Mouse (Mus musculus) induced T-regulatory cell, adult 2 months (primary cell): ENCODE data around the gene Thap7.
A peak's percentile ranks its signal among the peaks of the same experiment; 100 is the strongest.

Source experiments
- DNase-seq: peaks from one replicate; pipeline ENCODE4 v3.0.0-alpha.2; 2012; ENCODE audit warnings: low read depth

Thap7 gene

DNA sequence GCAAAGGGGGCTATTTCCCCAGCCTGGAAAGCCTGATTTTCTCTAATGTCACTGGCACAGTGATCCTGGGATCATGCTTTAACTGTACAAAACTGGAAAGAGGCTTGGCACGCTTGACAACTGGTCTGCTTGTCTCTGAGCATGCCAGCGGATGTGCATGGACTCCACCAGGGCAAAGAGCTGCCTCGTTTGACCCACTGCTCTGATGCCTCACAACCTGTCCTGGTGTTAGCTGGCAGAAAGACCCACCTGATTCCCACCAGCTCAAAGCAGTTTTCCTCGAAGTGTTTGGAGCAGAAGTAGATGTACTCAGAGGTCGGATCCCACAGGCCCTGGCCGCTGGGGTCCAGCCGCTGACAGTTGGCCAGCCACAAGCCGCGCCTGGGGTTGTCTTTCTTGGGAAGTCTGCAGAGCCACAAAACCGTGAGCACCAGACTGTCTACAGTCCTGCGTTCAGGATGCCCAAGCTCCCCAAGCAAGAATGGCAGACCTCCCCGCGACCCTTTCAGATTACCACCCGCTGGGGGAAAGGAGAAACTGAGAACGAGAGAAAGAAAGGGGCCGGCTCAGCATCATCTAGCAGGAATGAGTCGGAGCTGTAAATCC lies 852 bp downstream of the Thap7 start:
- peak; percentile 36 for DNase-seq

DNA sequence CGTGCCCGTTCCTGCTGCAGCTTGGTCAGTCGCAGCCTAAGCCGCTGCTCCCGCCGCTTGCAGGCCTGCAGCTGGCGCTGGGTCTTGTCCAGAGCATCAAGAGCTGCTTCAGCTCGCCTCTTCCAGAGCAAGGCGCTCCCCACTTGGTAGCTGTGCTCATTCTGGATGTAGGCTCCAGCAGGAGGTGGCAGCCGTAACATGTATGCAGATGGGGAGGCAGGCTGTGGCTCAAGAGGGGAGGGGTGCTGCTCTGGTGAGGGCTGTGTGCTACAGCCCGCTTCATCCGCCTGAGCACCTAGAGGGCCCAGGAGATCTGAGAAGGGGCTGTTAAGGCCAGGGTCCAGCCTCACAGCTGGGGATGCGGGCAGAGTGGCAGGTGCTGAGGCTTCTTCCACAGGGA lies 2.7 kb downstream of the Thap7 start:
- DNase-seq: no peak

DNA sequence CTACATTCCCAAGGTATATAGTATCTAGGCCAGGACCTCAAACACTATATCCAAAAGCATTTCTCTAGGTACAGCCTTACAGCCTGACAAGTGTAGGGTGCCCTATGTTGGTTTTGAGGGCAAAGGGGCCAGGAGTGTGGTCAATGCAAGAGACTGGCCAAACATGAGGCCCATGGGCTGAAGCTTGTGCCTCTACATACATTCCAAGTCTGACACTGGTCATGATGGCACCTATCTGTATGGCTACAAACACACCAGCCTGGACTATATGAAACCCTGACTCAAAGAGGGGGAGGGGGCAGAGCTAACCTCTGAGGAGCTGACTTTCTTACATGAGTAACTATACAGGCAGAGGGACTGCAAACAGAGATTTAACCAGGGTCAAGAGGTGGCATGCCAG lies 3.3 kb downstream of the Thap7 start:
- no peak for DNase-seq

DNA sequence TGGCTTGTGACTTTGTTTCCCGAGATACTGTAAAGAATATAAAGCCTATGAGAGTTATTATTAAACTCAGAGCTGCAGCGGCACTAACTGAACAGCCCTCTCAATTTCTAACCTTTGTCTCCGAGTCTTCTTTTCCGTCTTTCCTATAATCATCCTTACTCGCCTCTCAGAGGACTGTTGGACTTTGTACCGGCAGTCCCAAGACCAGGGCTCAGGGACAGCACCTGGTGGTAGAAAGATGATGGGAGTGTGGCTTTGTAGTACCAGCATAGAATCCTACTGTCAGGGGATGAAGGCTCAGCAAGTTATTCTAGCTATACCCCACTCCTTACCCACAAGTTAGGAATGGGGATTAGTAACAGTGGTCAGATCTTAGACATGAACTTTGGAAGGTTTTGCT lies 4.7 kb downstream of the Thap7 start:
- no peak for DNase-seq

DNA sequence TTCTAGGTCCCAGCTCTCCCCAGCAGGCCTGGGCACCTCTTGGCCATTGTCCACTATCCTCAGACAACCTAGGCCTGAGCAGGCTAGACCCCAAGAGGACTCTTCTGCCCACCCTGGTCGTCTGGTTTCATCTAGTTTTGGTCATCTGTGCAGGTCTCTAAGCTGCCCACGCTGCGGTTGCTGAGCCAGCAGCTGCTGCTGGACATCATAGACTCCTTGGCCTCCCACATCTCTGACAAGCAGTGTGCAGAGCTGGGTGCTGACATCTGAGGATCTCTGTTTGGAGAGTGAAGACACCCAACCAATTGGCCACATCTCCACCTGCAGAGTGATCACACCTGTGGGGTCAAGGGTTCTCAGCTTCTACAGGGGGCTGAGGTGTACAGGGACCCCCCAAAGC lies 5.4 kb downstream of the Thap7 start:
- no peak for DNase-seq

DNA sequence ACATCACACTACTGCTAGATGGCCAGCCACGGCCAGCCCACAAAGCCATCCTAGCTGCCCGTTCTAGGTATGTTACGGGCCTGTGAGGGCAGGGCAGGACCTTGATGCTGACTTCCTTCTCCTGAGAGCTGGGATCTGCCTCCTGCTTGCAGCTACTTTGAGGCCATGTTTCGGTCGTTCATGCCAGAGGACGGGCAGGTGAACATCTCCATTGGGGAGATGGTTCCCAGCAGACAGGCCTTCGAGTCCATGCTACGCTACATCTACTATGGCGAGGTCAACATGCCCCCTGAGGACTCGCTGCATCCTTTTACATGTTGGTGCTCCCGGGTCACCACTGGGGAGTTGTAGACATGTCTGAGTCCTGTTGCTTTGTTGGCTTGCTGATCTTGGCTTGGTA lies 6.8 kb downstream of the Thap7 start:
- DNase-seq: no peak

DNA sequence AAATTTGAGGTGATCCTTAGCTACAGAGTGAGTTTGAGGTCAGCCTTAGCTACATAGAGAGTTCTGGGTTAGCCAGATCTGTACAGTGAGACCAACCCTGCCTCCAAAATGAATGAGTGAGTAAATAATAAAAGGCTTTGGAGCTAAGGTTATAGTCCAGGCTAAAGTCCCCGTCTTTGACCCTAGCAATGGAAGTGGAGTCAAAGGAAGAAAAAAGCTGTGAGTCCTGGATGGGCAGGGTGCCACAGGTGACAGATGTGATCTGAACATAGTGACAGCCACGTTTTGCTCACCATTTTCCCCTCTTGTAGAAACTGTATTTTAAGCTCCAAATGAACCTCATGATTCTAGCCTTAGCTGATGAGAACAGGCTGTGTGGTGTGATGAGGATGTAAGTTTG lies 12.0 kb downstream of the Thap7 start:
- DNase-seq: no peak

DNA sequence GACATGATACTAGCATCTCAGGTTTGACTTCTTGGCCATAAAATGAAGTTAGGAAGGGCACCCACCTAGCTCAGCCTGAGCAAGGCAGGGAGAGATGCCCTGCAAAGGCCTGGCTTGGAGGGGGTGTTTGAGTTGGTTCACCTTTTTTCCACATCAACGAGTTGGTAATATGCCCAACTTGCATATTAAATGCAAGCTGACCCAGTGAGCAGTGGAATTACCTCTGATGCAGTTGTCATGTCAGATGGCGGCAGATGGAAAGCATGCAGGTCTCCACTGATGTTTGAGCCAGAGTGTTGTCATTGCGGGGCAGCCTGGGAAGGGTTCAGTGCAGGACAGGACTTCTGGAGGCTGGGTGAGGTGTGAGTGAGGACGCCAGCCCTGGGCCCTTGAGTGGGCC lies 19.5 kb downstream of the Thap7 start:
- no peak for DNase-seq

DNA sequence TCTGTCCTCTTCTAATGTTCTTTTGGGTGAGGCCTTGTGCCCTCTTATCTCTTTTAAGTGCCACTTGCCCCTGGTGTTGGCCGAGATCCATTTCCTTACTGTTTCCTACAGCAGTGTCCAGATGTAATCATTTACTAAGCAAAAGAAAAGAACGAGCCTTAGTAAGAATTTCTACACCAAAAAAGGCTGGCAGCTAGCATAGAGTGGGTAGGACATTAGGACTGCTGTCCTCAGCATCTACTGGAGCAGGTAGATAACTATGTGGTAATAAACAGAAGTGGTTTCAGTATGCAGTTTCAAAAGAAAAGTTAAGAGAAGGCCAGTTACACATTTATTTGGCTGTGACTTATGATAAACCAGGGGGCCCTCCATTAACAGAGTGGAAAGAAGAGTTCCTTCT lies 20.2 kb downstream of the Thap7 start:
- no peak for DNase-seq

DNA sequence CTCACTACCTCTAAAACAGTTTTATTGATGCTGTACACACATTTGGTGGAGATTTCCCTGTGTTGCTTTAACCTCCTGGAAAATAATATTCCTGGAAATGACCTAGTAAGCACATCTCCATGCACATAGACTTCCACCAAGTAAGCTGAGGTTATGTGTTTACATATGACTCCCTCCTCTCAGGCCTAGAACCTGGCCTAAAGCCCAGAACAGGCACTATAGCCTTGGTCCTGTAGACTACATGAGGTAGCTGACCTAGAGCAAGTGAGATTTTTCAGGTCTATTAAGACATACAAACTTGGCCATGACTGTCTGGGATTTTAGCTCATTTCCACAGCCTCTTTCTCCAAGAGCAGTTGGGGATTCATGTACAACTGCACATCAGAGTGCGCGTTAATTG lies 20.8 kb downstream of the Thap7 start:
- DNase-seq: no peak

DNA sequence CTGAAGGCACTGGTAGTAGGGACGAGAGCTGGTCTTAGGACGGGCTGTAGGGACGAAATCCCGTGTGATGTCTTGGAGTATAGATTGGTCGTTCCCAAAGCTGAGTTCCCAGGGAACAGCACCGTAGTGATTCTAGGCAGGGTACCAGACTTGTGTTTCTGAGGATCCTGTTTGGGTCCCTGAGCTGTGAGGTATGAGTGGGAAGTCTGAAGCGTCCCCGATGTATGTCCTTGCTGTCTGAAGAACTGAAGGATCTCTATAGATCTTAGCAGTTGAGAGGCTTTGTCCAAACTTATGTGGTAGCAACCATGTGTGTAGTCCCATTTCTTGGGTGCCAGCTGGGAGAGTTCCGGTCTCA lies 21.7 kb downstream of the Thap7 start:
- no peak for DNase-seq

DNA sequence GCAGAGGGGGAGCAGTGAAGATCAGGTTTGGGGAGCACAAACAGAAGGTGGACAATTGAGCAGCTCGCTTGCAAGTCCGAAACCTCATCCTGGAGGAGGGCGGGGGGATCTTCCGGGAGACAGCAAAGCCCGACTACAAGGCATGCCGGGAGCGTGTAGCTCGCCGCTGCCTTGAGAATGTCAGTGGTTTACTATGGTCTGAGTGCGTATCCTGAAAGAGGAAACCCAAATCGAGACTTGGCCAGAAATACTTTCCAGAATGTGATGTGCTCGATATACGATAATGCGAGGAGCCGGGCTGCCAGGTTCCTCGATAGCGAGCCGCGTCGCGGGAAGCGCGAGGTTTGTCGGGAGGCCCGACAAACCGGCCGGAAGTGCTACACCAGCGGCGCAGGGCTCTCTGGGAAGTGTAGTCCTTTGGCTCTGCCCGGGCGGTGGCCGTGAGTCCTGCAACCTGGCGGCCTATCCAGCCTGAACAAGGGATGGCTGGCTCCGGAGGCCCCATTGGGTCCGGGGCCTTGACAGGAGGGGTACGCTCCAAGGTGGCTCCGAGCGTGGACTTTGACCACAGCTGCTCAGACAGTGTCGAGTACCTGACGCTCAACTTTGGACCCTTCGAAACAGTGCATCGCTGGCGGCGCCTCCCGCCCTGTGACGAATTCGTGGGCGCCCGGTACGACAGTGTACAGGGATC lies 22.2 kb downstream of the Thap7 start, which contains the start of gene Lztr1:
TSS of gene Lztr1 (plus strand) at position 143 of the 694 bp plus-strand sequence.
- DNase-seq: peak; percentile 93

DNA sequence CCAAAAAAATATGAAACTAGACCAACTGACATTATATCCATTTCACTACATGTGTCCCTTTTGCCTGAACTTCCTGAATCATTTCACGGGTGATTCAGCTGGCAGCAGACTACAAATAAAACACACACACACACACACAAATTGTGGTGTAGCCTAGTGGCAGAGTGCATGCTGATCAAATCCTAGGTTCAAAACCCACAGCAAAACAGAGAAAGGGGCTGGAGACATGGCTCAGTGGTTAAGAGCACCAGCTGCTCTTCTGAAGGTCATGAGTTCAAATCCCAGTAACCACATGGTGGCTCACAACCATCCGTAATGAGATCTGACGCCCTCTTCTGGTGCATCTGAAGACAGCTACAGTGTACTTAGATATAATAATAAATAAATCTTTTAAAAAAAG lies 22.9 kb downstream of the Thap7 start:
- peak; percentile 43 for DNase-seq

DNA sequence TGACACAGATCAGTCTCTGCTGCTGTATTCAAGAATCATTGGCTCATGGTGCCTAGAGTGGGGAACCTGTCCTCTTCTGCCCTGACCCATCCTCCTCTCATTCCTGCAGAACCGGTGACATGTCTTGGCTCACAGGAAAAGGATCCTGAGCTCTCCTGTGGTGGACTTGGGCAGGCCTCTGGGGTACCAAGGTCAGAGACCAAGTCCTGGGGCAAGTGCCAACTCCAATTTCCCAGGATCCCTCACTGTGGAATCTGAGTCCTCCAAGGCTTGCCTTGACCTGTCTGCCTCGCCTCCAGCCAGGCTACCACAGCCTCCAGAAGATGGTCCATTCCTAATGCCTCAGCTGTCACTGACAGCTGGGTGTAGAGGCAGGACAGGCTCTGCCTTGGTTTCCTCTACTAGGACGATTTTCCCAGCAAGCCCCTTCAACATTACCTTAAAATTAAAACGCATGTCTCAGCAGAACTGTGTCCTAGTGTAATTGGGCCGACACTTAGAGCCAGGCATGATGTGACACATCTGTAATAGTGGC lies 23.9 kb downstream of the Thap7 start:
- DNase-seq: no peak

DNA sequence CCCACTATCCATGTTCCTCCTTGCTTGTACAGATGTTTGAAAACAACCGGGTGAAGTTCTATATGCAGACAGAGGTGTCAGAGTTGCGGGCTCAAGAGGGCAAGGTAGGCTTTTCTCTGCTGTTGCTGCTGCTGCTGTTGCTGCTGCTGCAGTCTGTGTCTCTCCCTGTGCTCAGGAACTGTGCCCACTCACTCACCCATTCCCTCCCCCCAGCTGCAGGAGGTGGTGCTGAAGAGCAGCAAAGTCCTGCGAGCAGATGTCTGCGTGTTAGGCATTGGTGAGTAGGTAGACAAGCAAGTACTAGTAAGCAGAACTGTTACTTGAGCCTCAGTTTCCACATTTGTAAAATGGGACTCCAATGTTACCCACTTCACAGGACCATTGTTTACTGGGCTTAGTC lies 28.3 kb downstream of the Thap7 start:
- no peak for DNase-seq

DNA sequence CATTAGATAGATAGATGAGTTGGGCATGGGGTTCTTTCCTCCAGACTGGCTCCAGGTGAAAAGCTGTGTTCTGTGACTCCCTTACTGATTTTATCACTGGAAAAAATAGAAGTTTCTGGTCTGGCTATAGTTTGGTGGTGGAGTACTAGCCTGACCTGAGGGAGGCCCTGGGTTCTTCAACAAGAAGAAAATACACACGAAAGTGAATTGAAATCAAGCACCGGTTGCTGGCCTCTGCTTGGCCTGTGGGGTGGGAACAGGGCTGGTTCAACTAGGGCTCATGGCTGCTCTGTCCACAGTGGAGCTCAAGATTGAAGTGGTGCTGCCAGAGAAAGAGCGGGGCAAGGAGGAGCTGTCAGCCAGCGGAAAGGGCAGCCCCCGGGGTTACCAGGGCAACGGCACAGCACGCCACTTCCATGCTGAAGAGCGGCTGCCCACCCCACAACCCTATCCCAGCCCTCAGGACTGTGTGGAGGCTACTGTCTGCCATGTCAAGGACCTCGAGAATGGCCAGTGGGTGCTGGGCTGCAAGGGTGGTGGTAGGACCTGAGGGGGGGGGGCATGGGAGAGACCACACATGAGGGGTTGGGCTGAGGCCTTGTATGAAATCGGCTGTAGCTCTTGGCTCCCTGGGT lies 31.6 kb downstream of the Thap7 start:
- DNase-seq: no peak

DNA sequence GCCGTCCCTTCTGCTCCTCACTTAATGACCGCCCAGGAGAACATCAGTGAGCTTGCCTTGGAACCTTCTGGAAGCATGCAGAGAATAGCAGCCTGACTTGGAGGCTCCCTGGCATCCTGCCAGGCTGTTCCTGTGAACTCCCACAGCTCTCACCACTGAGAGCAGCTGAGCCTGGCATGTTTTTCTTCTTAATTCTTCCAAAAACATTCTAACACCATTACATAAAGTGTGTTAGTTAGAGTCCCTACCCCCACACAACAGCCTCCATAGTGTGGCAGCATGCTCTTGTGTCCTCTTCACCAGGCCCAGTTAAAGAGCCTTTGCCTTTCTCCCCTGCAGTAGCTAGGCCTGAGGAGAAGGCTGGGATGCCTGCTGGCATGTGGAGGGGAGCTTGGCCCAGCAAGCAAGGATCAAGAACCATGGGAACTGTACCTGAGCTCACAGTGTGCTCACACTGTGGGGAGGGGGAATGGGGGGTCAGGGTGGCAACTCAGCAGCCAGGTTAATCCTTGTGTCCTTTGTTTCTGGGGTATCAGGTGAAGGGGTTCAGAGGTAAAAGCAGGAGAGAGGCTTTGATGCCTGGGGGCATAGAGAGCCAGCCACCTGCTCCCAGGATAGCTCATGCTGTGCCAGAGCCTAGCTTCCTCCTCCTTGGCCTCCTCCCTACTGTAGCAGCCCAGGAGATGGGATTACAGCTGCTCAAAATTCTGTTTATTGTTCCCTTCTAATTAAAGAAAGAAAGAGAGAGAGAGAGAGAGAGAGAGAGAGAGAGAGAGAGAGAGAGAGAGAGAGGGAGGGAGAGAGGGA lies 34.2 kb downstream of the Thap7 start:
- DNase-seq: no peak

DNA sequence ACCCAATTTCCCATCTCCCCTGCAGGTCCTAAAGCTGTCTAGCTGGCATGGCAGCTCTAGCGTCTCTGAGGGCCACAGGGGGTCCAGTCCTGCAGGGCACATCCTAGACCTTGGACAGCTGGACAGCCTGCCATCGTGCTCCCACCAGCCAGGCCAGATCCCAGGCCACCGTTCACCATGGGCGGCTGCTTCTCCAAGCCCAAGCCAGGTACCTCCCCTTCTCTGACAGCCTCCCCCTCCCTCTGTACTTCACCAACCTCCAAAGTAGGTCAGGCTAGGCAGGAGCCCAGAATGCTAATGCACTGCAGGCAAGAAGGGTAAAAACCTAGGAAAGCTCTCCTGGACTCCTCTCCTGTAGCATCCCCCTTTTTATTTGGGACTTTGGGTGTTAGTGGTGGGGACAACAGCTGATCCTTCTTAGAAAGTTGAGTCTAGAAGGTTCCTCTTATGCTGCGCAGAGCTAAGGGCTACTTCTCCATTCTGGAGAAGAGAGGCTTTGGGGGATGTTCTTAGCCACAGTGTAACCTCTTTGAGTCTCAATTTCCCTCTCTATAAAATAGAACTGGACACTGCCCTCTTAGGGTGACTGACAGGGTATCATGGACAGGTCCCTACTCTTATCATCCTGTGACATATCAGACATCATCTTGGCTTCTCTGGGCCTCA lies 38.9 kb downstream of the Thap7 start:
- no peak for DNase-seq

DNA sequence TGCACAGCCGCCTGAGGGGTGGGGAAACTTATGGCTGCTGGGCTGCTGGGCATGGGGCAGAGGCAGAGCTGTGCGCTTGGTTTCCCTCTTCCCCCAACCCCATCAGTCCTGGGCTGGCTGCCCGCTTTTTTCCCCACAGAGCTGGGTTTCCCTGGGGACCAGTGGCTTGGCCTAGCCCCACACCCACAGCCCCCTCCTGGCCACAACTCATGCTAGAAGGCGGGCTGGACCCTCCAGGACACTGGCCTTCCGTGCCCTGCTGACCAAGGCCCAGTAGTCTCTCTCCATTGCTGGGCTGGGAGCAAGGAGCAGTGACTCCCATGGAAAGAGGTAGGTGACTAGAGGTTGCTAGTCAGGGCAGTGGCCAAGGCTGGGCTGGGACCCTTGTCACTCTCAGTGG lies 39.8 kb downstream of the Thap7 start:
- DNase-seq: no peak

DNA sequence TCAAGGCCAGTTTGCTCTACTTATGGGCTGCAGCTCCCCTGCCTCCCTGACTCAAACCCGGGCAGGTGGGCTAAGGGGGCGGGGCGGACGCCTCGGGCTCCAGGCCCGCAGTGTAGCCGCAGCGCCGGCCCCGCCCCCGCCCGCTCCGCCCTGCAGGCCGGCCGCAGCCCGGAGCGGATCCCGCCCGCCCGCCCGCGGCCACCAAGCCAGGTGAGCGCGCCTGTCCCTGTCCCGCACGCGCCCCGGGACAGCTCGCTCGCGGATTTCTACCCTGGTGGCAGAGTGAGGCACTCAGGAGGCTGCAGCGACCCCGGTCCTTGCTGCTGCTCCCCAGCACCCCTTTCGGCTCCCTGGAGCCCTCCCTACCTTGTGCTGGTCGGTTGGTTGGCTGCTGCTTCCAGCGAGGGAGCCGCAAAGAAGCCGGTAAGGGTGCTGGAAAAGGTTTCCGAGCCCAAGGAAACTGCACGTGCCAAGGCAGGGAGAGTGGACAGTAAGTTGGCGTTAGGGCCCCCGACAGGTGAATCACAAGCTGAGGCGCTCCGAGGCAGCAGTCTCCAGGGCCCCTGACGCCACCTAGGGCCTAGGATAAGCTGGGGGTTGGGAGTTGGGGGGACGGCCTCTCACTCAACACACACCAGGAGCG lies 41.3 kb downstream of the Thap7 start, which contains the start of gene Aifm3:
TSS of gene Aifm3 (plus strand) at position 143 of the 643 bp plus-strand sequence.
- DNase-seq: peak; percentile 30
